Mouse (Mus musculus): ENCODE results near the gene Nipal3.

- peak; percentile 86 for TF ChIP-seq CTCF (IDR thresholded peaks at IDR 0.05)
- peak; percentile 47; the same call in 1 of the 2 replicates for TF ChIP-seq POLR2A (IDR thresholded peaks at IDR 0.05; ENCODE audit: insufficient read depth, low read depth, low read length)
- peak; percentile 22; the same call in 1 of the 2 replicates for TF ChIP-seq EP300 (IDR thresholded peaks at IDR 0.05; ENCODE audit: insufficient read depth, low read depth, low read length)
These were observed at the start of gene Nipal3, which contains the start of gene Stpg1 for GRCm38 (mm10) chr4:135494521-135495396.

All from heart, adult 2 months (tissue).